Mouse (Mus musculus): ENCODE measurements around the gene Fmn2. TPM values are rescaled to one million over a fixed set of nuclear protein-coding genes. Genes with fewer than 3 reads are reported as not detected.

The Fmn2 gene
- polyA plus RNA-seq (2015; fragmentation: Nextera tagmentation; extraction: Ambion mirVana): 0.34 TPM in 2 replicates

- Histone ChIP-seq H3K9ac (peak within 1 kb of the TSS; percentile 63), H3K4me2 (peak within 1 kb of the TSS; percentile 99), H3K36me3 (no peaks in the 10 kb centered on the region), H3K27me3 (peaks cover 26% of the 10 kb centered on the region), H3K27ac (no peak within 1 kb of the TSS), H3K4me3 (peak within 1 kb of the TSS; percentile 63), H3K9me3 (replicated peaks) (no peaks in the 10 kb centered on the region), H3K4me1 (replicated peaks) (peaks cover 24% of the 10 kb centered on the region)
- ATAC-seq (replicated peaks; ENCODE audit: insufficient number of reproducible peaks, insufficient read depth, low FRiP score, low read depth): peak; percentile 90
- WGBS: under 1% methylated on average over 29 of the region's 29 CpGs
Measured at GRCm38 (mm10) chr1:174501661-174502030, at the start of gene Fmn2. Gene Fmn2 (plus strand): TSS chr1:174501825.

GRCm38 (mm10) chr1:174455100-174455499, 46.5 kb upstream of the Fmn2 start:
- H3K4me2 ChIP-seq: no peak overlapping the region
- H3K4me3 ChIP-seq: no peak overlapping the region
- no peaks in the 10 kb centered on the region for H3K4me1 ChIP-seq (replicated peaks)
- no peaks in the 10 kb centered on the region for H3K36me3 ChIP-seq
- no peaks in the 10 kb centered on the region for H3K9me3 ChIP-seq (replicated peaks)
- H3K9ac ChIP-seq: no peak overlapping the region
- no peak overlapping the region for H3K27ac ChIP-seq
- ATAC-seq (replicated peaks; ENCODE audit: insufficient number of reproducible peaks, insufficient read depth, low FRiP score, low read depth): no peak
- no peaks in the 10 kb centered on the region for H3K27me3 ChIP-seq
- 72% methylated on average over 2 of the region's 2 CpGs for WGBS

GRCm38 (mm10) chr1:174465385-174465784, 36.2 kb upstream of the Fmn2 start:
- Histone ChIP-seq H3K9me3 (replicated peaks) (no peaks in the 10 kb centered on the region), H3K4me3 (no peak overlapping the region), H3K36me3 (no peaks in the 10 kb centered on the region), H3K9ac (no peak overlapping the region), H3K4me1 (replicated peaks) (no peaks in the 10 kb centered on the region), H3K27ac (no peak overlapping the region), H3K4me2 (no peak overlapping the region), H3K27me3 (no peaks in the 10 kb centered on the region)
- 56% methylated on average over 3 of the region's 3 CpGs for WGBS
- no peak for ATAC-seq (replicated peaks; ENCODE audit: insufficient number of reproducible peaks, insufficient read depth, low FRiP score, low read depth)

GRCm38 (mm10) chr1:174466240-174466639, 35.4 kb upstream of the Fmn2 start:
- Histone ChIP-seq H3K27ac (no peak overlapping the region), H3K9ac (no peak overlapping the region), H3K27me3 (no peaks in the 10 kb centered on the region), H3K4me1 (replicated peaks) (no peaks in the 10 kb centered on the region), H3K9me3 (replicated peaks) (no peaks in the 10 kb centered on the region), H3K4me3 (no peak overlapping the region), H3K36me3 (no peaks in the 10 kb centered on the region), H3K4me2 (no peak overlapping the region)
- no peak for ATAC-seq (replicated peaks; ENCODE audit: insufficient number of reproducible peaks, insufficient read depth, low FRiP score, low read depth)
- 26% methylated on average over 2 of the region's 2 CpGs for WGBS

GRCm38 (mm10) chr1:174469736-174470135, 31.9 kb upstream of the Fmn2 start:
- ATAC-seq (replicated peaks; ENCODE audit: insufficient number of reproducible peaks, insufficient read depth, low FRiP score, low read depth): no peak
- no peak overlapping the region for H3K4me2 ChIP-seq
- 11% methylated on average over 6 of the region's 6 CpGs for WGBS

GRCm38 (mm10) chr1:174482567-174482966, 19.1 kb upstream of the Fmn2 start:
- Histone ChIP-seq H3K9ac (no peak overlapping the region), H3K9me3 (replicated peaks) (no peaks in the 10 kb centered on the region), H3K27me3 (no peaks in the 10 kb centered on the region), H3K4me3 (no peak overlapping the region), H3K36me3 (no peaks in the 10 kb centered on the region), H3K27ac (no peak overlapping the region), H3K4me1 (replicated peaks) (no peaks in the 10 kb centered on the region), H3K4me2 (no peak overlapping the region)
- 93% methylated on average over 6 of the region's 6 CpGs for WGBS
- ATAC-seq (replicated peaks; ENCODE audit: insufficient number of reproducible peaks, insufficient read depth, low FRiP score, low read depth): no peak

More at GRCm38 (mm10) chr1:174469736-174470135, 31.9 kb upstream of the Fmn2 start:
- Histone ChIP-seq H3K36me3 (no peaks in the 10 kb centered on the region), H3K27me3 (no peaks in the 10 kb centered on the region), H3K27ac (no peak overlapping the region), H3K9me3 (replicated peaks) (no peaks in the 10 kb centered on the region), H3K4me1 (replicated peaks) (no peaks in the 10 kb centered on the region), H3K9ac (no peak overlapping the region), H3K4me3 (no peak overlapping the region)

- Histone ChIP-seq H3K9ac (no peak overlapping the region), H3K4me3 (no peak overlapping the region), H3K4me2 (no peak overlapping the region), H3K36me3 (no peaks in the 10 kb centered on the region), H3K27ac (no peak overlapping the region), H3K9me3 (replicated peaks) (no peaks in the 10 kb centered on the region), H3K27me3 (peaks cover 26% of the 10 kb centered on the region), H3K4me1 (replicated peaks) (peaks cover 24% of the 10 kb centered on the region)
- ATAC-seq (replicated peaks; ENCODE audit: insufficient number of reproducible peaks, insufficient read depth, low FRiP score, low read depth): no peak
- WGBS: 66% methylated on average over 4 of the region's 4 CpGs
Measured at GRCm38 (mm10) chr1:174500064-174500463, 1.6 kb upstream of the Fmn2 start.

GRCm38 (mm10) chr1:174501011-174501410, 614 bp upstream of the Fmn2 start:
- Histone ChIP-seq H3K36me3 (no peaks in the 10 kb centered on the region), H3K9ac (no peak overlapping the region), H3K4me1 (replicated peaks) (peaks cover 24% of the 10 kb centered on the region), H3K4me2 (peak overlapping the region; percentile 99; the same call in 1 of the 2 replicates), H3K9me3 (replicated peaks) (no peaks in the 10 kb centered on the region), H3K4me3 (no peak overlapping the region), H3K27me3 (peaks cover 26% of the 10 kb centered on the region), H3K27ac (no peak overlapping the region)
- WGBS: 53% methylated on average over 1 of the region's 1 CpGs
- ATAC-seq (replicated peaks; ENCODE audit: insufficient number of reproducible peaks, insufficient read depth, low FRiP score, low read depth): no peak

- H3K27ac ChIP-seq: no peak overlapping the region
- ATAC-seq (replicated peaks; ENCODE audit: insufficient number of reproducible peaks, insufficient read depth, low FRiP score, low read depth): peak; percentile 66; the same call in 1 of the 2 replicates
Measured at GRCm38 (mm10) chr1:174502031-174502845, 613 bp downstream of the Fmn2 start.

GRCm38 (mm10) chr1:174502846-174503745, 1.5 kb downstream of the Fmn2 start:
- H3K27me3 ChIP-seq: peaks cover 26% of the 10 kb centered on the region
- H3K4me2 ChIP-seq: peak overlapping the region; percentile 99
- H3K4me1 ChIP-seq (replicated peaks): peaks cover 24% of the 10 kb centered on the region
- 2% methylated on average over 53 of the region's 53 CpGs for WGBS
- H3K9me3 ChIP-seq (replicated peaks): no peaks in the 10 kb centered on the region
- no peaks in the 10 kb centered on the region for H3K36me3 ChIP-seq
- peak overlapping the region; percentile 63 for H3K4me3 ChIP-seq
- peak overlapping the region; percentile 63 for H3K9ac ChIP-seq
- no peak for ATAC-seq (replicated peaks; ENCODE audit: insufficient number of reproducible peaks, insufficient read depth, low FRiP score, low read depth)
- no peak overlapping the region for H3K27ac ChIP-seq

More at GRCm38 (mm10) chr1:174502031-174502845, 613 bp downstream of the Fmn2 start:
- peak overlapping the region; percentile 99 for H3K4me2 ChIP-seq
- H3K4me1 ChIP-seq (replicated peaks): peaks cover 24% of the 10 kb centered on the region
- no peaks in the 10 kb centered on the region for H3K36me3 ChIP-seq
- H3K9ac ChIP-seq: peak overlapping the region; percentile 63
- no peaks in the 10 kb centered on the region for H3K9me3 ChIP-seq (replicated peaks)
- H3K27me3 ChIP-seq: peaks cover 26% of the 10 kb centered on the region
- WGBS: under 1% methylated on average over 40 of the region's 40 CpGs
- H3K4me3 ChIP-seq: peak overlapping the region; percentile 63

GRCm38 (mm10) chr1:174508571-174509110, 7.0 kb downstream of the Fmn2 start:
- no peak for ATAC-seq (replicated peaks; ENCODE audit: insufficient number of reproducible peaks, insufficient read depth, low FRiP score, low read depth)
- H3K4me1 ChIP-seq (replicated peaks): peaks cover 3% of the 10 kb centered on the region; the same call in 1 of the 2 replicates
- WGBS: 37% methylated on average over 13 of the region's 13 CpGs

More at GRCm38 (mm10) chr1:174508571-174509110, 7.0 kb downstream of the Fmn2 start:
- no peaks in the 10 kb centered on the region for H3K36me3 ChIP-seq
- peaks cover 7% of the 10 kb centered on the region for H3K27me3 ChIP-seq
- no peak overlapping the region for H3K9ac ChIP-seq
- no peak overlapping the region for H3K27ac ChIP-seq
- H3K4me2 ChIP-seq: no peak overlapping the region
- no peak overlapping the region for H3K4me3 ChIP-seq
- no peaks in the 10 kb centered on the region for H3K9me3 ChIP-seq (replicated peaks)

Data from heart, embryonic 15.5 days (tissue).